Mouse (Mus musculus) left cerebral cortex, postnatal 25 days (tissue): ENCODE results near the gene Efcc1. TPM values are rescaled to one million over a fixed set of nuclear protein-coding genes. Genes with fewer than 3 reads are reported as not detected.
A peak's percentile ranks its signal among the peaks of the same experiment; 100 is the strongest.
"Not testable (repeated sequence)": the region's sequence is repeated elsewhere in the genome, so short reads cannot be mapped to it uniquely, and the experiment has no call there.

Experiments
- DNase-seq, 2 experiments: peaks; one replicate each; pipeline ENCODE4 v3.0.0; 2022; ENCODE audit warnings: low spot score in 2 of 2, mixed read lengths in 1 of 2
- intact Hi-C: fragments of 180-260 bp; cut with DNase I; formaldehyde crosslinking; loops from one replicate; pipeline ENCODE4 v1.15.1; 2025
- total RNA-seq, 2 experiments: library from RNA; stranded (reverse); gene quantifications; 2 replicates each; pipeline ENCODE4 v1.2.3; 2021

The Efcc1 gene
- total RNA-seq, 2 experiments from 2014 or later: 3.4 to 4.5 TPM

DNA sequence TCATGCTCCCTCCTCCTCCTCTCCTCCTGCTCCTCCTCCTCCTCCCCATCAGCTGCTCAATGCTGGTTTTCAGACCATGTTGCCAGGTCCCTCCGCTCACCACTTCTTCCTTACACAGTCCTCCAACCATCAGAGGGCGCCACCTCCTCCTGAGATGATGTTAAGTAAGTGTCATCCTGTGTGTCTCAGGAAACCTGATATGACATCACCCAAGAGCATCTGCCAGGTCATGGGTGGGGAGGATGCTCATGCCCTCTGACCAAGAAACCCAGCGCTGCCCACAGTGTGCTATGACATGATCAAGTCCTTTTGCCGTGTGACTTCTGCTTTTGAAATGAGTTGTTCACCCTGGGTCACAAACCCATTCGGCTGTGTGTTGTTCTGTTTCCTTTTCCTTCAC lies 12.1 kb downstream of the Efcc1 start:
- intact Hi-C loops: no loop called here

GRCm38 (mm10) chr6:87743281-87743680 lies 12.6 kb downstream of the Efcc1 start:
- intact Hi-C loops: no loop called here
- no peak for DNase-seq

More for the DNA sequence above, 12.1 kb downstream of the Efcc1 start:
- no peak for DNase-seq

GRCm38 (mm10) chr6:87744632-87745031 lies 14.0 kb downstream of the Efcc1 start:
- intact Hi-C loops: no loop called here
- DNase-seq: no peak

- DNase-seq: no peak
- intact Hi-C loops: no loop called here
Measured at GRCm38 (mm10) chr6:87745301-87745700, 14.6 kb downstream of the Efcc1 start.

DNA sequence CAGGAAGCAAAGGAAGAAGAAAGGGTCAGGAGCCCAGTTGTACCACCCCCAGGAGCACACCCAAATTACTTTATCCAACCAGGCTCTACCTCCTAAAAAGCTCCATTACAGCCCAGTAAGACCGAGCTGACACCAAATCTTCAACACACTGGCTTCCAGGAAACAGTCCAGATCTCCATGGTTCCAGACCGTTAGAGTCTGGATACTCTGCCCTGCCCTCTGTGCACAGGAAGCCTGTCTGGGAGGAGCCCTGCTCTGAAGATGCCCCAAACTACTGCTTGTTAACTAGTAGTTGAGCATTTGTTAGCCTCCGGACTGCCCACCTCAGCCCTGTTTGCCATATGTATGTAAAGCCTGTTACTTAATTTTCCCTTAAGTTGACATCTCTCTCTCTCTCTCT lies 15.4 kb downstream of the Efcc1 start:
- intact Hi-C loops: no loop called here
- DNase-seq: no peak

DNA sequence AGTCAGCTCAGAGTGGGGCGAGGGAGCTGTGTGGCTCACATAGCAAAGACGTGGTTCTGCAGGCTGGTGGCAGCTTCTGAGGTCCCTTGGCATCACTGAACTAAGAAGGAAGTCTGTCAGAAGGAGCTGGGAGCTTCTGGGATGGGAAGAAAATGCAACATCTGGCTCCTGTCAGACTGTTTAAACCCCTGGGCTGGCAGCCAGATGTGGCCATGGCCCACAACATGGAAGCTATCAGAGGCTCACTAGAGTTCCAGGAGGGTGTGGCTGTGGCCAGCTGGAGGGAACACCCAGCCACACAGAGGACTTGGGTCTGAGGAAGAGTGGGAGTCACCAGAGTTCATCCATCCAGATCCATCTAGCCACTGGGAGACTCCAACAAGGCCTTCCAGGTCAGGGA lies 16.2 kb downstream of the Efcc1 start:
- intact Hi-C loops: no loop called here
- DNase-seq: no peak

GRCm38 (mm10) chr6:87748078-87748477 lies 17.4 kb downstream of the Efcc1 start:
- intact Hi-C loops: no loop called here
- DNase-seq: no peak

- intact Hi-C loops: no loop called here
- DNase-seq: no peak
Measured at GRCm38 (mm10) chr6:87748531-87748930, 17.9 kb downstream of the Efcc1 start.

- DNase-seq: no peak
- intact Hi-C loops: no loop called here
Measured at GRCm38 (mm10) chr6:87750184-87750910, 19.7 kb downstream of the Efcc1 start.

DNA sequence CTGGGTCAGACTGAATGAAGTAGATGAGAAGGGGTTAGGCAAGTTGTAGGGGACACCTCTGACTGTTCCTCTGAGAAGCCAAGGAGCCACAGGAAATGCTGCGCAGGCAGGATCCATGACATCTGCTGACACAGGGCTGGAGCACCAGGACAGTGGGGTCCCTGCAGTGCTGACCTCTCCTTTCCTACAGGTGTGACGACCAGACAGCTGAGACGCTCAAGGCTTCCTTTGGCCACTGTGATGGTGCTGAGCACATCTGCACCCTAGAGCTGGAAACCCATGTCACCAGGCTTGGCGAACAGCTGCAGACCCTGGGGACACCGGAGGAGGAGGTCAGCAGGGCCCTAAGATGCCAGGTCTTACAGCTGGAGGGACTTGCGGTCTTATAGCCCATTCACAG lies 20.9 kb downstream of the Efcc1 start:
- intact Hi-C loops: no loop called here
- no peak for DNase-seq

GRCm38 (mm10) chr6:87755196-87755595 lies 24.5 kb downstream of the Efcc1 start:
- intact Hi-C loops: no loop called here
- no peak for DNase-seq

DNA sequence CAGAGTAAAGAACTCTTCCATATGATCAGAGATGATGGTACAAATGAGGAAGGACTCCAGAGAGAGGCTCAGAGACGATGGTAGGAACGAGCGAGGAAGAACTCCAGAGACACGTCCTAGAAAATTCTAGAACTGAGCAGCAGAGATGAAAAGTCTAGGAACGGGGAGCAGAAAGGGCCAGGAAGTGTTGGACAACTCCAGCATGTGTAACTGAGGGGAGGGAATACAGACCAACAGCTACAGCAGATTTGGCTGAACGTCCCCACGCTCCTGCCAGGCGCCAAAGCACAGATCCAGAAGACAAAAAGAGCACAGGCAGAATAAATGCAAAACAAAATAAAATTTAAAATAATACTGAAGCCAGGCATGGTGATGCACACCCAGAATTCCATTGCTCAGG lies 26.2 kb downstream of the Efcc1 start:
- intact Hi-C loops: no loop called here
- DNase-seq: no peak

GRCm38 (mm10) chr6:87759404-87759803 lies 28.7 kb downstream of the Efcc1 start:
- no peak for DNase-seq

GRCm38 (mm10) chr6:87759850-87760249 lies 29.2 kb downstream of the Efcc1 start:
- DNase-seq: no peak
- intact Hi-C loops: no loop called here

More at GRCm38 (mm10) chr6:87759404-87759803, 28.7 kb downstream of the Efcc1 start:
- intact Hi-C loops: no loop called here

DNA sequence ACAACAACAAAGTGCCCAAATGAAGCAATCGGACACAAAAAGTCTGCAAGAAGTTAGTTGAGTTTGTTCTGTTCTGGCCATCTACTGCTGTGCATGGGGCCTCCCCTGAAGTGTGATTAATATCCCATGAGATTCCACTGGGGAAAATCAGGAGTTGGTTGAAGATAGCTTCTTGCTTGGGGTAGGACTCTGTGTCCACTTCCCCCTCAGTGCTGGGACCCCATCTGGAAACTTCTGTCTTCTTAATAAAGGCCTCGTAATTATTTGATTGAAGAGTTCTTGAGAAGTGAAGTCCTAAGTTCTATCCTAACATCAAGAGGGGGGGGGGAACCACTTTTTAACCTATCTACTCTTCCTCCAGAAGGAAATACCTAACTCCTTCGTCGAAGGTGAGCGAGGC lies 31.5 kb downstream of the Efcc1 start:
- intact Hi-C loops: no loop called here
- DNase-seq: no peak

DNA sequence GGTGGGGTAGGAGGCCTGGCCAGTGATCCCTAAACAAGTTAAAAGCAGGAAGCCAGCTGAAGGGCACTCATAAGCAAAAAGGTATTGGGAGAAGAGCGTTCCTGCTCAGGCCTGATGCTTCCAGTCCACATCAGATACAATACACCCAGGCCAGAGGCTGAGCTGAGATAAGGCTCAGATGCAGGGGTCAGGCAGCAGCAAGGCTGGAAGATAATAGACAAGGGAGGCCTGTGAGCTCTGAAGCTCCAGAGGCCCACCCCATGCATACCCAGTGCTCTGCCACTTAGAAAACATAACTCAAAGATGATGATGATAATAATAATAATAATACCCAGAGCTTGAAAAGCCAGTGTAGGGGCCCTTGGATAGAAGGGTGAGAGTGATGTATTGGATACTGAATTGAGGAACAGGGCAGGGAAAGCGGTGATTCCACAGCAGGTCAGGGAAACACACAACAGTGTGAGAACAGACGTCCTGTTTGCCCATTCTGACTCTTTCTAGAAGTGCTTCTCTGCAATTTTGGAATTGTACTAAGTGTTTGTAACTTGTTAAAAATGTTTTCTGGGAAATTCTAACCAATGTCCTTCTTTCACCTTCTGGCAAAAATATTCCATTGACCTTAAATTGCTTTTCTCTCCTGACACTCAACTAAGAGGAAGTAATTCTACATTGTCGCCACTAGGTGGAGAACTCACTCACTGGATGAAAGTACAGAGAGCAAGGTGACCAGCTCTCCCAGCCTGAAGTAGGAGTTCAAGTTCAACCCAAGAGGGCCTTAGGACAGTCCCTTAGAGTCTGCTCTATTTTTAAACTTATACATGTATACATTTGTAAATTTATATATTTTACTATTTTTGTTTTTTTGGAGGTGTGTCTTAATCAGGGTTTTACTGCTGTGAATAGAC lies 33.0 kb downstream of the Efcc1 start:
- DNase-seq: peak in 1 of 2 experiments; percentile 13
- intact Hi-C loops: no loop called here

- DNase-seq, intact Hi-C loops: not testable (repeated sequence)
Measured at GRCm38 (mm10) chr6:87764296-87764695, 33.6 kb downstream of the Efcc1 start.

- intact Hi-C loops: no loop called here
- DNase-seq: peak in 1 of 2 experiments; percentile 17
Measured at GRCm38 (mm10) chr6:87770626-87771025, 40.0 kb downstream of the Efcc1 start.

DNA sequence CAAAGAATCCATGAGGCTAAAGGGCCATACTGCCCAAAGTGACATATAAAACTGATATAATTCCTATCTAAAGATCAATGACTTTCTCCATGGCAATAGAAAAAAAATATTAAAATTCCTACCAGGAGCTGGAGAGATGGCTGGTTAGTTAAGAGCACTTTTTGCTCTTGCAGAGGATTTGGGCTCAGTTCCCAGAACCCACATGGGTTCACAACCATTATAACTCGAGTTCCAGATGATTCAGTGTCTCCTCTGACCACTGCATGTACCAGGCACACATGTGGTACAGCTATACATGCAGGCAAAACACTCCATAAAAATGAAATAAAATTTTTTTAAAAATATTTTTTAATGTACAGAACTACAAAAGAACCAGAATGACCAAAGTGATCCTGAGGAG lies 43.8 kb downstream of the Efcc1 start:
- no peak for DNase-seq
- intact Hi-C loops: no loop called here

GRCm38 (mm10) chr6:87774909-87775308 lies 44.2 kb downstream of the Efcc1 start:
- intact Hi-C loops: no loop called here

More at GRCm38 (mm10) chr6:87774909-87775308, 44.2 kb downstream of the Efcc1 start:
- no peak for DNase-seq
